Mouse (Mus musculus) hindbrain, embryonic 15.5 days (tissue): ENCODE data around the gene Kcmf1. TPM values are rescaled to one million over a fixed set of nuclear protein-coding genes. Genes with fewer than 3 reads are reported as not detected.

ENCODE experiments used
- ATAC-seq: fragments of 200-750 bp; cut with Nextera tagmentation; 2 replicates; pipeline ENCODE4 v1.8.0; 2017; ENCODE audit warnings: low read depth, moderate number of reproducible peaks, moderate TSS enrichment; ENCODE audit not compliant: low FRiP score
- H3K27ac ChIP-seq: fragments of 300-500 bp; sonication (generic); replicated peaks from 2 replicates; pipeline ENCODE4 v1.5.1; 2015; ENCODE audit warnings: mild to moderate bottlenecking, inconsistent platforms
- H3K27me3 ChIP-seq: fragments of 300-500 bp; sonication (generic); 2 replicates; pipeline ENCODE4 v1.6.1; 2015; ENCODE audit warnings: control low read depth, inconsistent platforms
- H3K36me3 ChIP-seq: fragments of 300-500 bp; sonication (generic); 2 replicates; pipeline ENCODE4 v1.6.1; 2015; ENCODE audit warnings: control low read depth, inconsistent platforms
- H3K4me1 ChIP-seq: fragments of 300-500 bp; sonication (generic); replicated peaks from 2 replicates; pipeline ENCODE4 v1.6.1; 2015; ENCODE audit warnings: control low read depth, inconsistent platforms
- H3K4me2 ChIP-seq: fragments of 300-500 bp; sonication (generic); 2 replicates; pipeline ENCODE4 v1.6.1; 2015; ENCODE audit warnings: moderate library complexity, mild to moderate bottlenecking, inconsistent platforms
- H3K4me3 ChIP-seq: fragments of 300-500 bp; sonication (generic); 2 replicates; pipeline ENCODE4 v1.5.1; 2015; ENCODE audit warnings: mild to moderate bottlenecking, inconsistent platforms
- H3K9ac ChIP-seq: fragments of 300-500 bp; sonication (generic); 2 replicates; pipeline ENCODE4 v1.6.1; 2015; ENCODE audit warnings: inconsistent platforms
- H3K9me3 ChIP-seq: fragments of 300-500 bp; sonication (generic); 2 replicates; pipeline ENCODE4 v1.6.1; 2016; ENCODE audit warnings: control low read depth, inconsistent platforms
- WGBS: fragments of 180-500 bp; shearing (Covaris S2); methylation state at CpG from one replicate; pipeline ENCODE4 v1.1.7; 2015; 5-methylcytosine and 5-hydroxymethylcytosine counted together
- polyA plus RNA-seq: library from polyadenylated mRNA; unstranded; fragments of >200 nt; fragmentation: Nextera tagmentation; extraction: Ambion mirVana; gene quantifications from 2 replicates; pipeline ENCODE4 v1.2.1, GENCODE M21; 2015

Kcmf1 gene
- polyA plus RNA-seq, 1 experiment from 2014 or later = 46.2 TPM

GRCm38 (mm10) chr6:72800641-72801040 is 99.1 kb downstream of the Kcmf1 start:
- Histone ChIP-seq H3K4me1 (no peaks in the 10 kb centered on the region), H3K27me3 (no peaks in the 10 kb centered on the region), H3K4me2 (no peak overlapping the region), H3K9ac (no peak overlapping the region), H3K4me3 (no peak overlapping the region), H3K27ac (no peak overlapping the region), H3K9me3 (no peaks in the 10 kb centered on the region), H3K36me3 (no peaks in the 10 kb centered on the region)
- ATAC-seq = no peak
- 38% methylated on average over 2 of the region's 2 CpGs for WGBS

GRCm38 (mm10) chr6:72797763-72798162 is 102.0 kb downstream of the Kcmf1 start:
- no peak overlapping the region for H3K9ac ChIP-seq
- H3K27me3 ChIP-seq = no peaks in the 10 kb centered on the region
- no peaks in the 10 kb centered on the region for H3K4me1 ChIP-seq
- no peaks in the 10 kb centered on the region for H3K36me3 ChIP-seq
- no peak overlapping the region for H3K27ac ChIP-seq
- H3K9me3 ChIP-seq = no peaks in the 10 kb centered on the region
- H3K4me2 ChIP-seq = no peak overlapping the region
- no peak for ATAC-seq
- H3K4me3 ChIP-seq = no peak overlapping the region

- H3K4me3 ChIP-seq = no peak overlapping the region
- H3K27me3 ChIP-seq = peaks cover 5% of the 10 kb centered on the region
- ATAC-seq = no peak
- 41% methylated on average over 16 of the region's 16 CpGs for WGBS
- no peaks in the 10 kb centered on the region for H3K4me1 ChIP-seq
- no peak overlapping the region for H3K9ac ChIP-seq
- no peaks in the 10 kb centered on the region for H3K36me3 ChIP-seq
- H3K4me2 ChIP-seq = peak overlapping the region; percentile 15; the same call in 1 of the 2 replicates
- no peaks in the 10 kb centered on the region for H3K9me3 ChIP-seq
- H3K27ac ChIP-seq = no peak overlapping the region
Measured at GRCm38 (mm10) chr6:72795444-72795843, 104.3 kb downstream of the Kcmf1 start.

DNA sequence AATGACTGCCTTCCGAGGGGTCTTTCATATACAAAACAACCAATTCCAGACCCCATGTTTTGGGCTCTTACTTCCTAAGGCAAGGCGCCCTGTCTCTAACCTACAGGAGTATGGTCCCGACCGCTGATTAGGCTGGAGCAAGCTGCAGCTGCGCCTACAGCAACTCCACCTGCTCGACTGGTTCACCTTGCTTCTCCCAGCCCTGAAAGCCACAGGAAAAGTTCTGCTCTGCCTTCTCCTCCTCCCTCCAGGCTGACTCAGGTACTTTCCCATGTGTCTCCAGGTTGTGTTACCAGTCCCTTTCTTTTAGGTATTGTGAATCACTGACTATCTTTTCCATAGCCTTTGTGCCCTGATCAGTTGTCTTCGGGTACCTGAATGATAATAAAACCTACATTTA is 104.9 kb downstream of the Kcmf1 start:
- Histone ChIP-seq H3K9me3 (no peaks in the 10 kb centered on the region), H3K36me3 (no peaks in the 10 kb centered on the region), H3K9ac (no peak overlapping the region), H3K4me2 (no peak overlapping the region), H3K4me3 (no peak overlapping the region), H3K27me3 (peaks cover 10% of the 10 kb centered on the region), H3K27ac (no peak overlapping the region), H3K4me1 (no peaks in the 10 kb centered on the region)
- ATAC-seq = no peak
- WGBS = 43% methylated on average over 7 of the region's 7 CpGs

DNA sequence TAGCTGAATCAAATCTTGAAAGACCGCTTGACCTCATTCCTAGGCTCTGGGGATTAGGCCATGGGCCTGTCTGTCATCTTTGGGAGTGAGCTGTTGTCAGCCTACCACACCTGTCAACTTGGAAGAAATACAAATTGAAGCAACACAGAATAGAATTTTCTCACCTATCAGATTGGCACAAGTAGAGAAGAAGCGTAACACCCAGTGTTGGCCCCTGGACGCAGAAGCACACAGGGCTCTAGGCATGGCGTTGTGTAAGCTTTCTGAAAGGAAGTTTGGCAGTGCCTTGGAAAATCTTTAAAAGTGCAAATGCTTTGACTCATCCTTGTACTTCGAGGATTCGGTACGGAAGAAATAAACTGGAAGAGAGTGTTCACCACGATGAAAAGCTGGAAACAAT is 107.1 kb downstream of the Kcmf1 start:
- H3K4me1 ChIP-seq = peaks cover 17% of the 10 kb centered on the region
- H3K4me2 ChIP-seq = no peak overlapping the region
- WGBS = 97% methylated on average over 8 of the region's 8 CpGs
- H3K27ac ChIP-seq = no peak overlapping the region
- no peak overlapping the region for H3K4me3 ChIP-seq
- no peaks in the 10 kb centered on the region for H3K9me3 ChIP-seq
- no peaks in the 10 kb centered on the region for H3K36me3 ChIP-seq
- H3K9ac ChIP-seq = no peak overlapping the region
- no peak for ATAC-seq
- peaks cover 14% of the 10 kb centered on the region for H3K27me3 ChIP-seq

Other genes with a start within 250 kb of the Kcmf1 start
- 7.2 and 7.9 TPM in 2 replicates for gene Tcf7l1, start 110.7 kb downstream of the Kcmf1 start, polyA plus RNA-seq
- gene Tmsb10, start 58.8 kb upstream of the Kcmf1 start, polyA plus RNA-seq = 4,825 and 4,870 TPM in 2 replicates